Mouse (Mus musculus) olfactory bulb, adult 2 months (tissue): ENCODE results near the gene Itpr2. TPM values are rescaled to one million over a fixed set of nuclear protein-coding genes. Genes with fewer than 3 reads are reported as not detected.
"Not testable (repeated sequence)": the region's sequence is repeated elsewhere in the genome, so short reads cannot be mapped to it uniquely, and the experiment has no call there.

Experiments
- H3K27ac ChIP-seq: fragments of 200-500 bp; 2 replicates; pipeline ENCODE4 v1.5.1; 2012; ENCODE audit warnings: low read depth, low read length; ENCODE audit not compliant: insufficient read depth
- H3K4me1 ChIP-seq: fragments of 200-500 bp; 2 replicates; pipeline ENCODE4 v1.6.1; 2012; ENCODE audit warnings: low read length; ENCODE audit not compliant: control insufficient read depth, insufficient read depth
- H3K4me3 ChIP-seq: fragments of 200-500 bp; 2 replicates; pipeline ENCODE4 v1.5.1; 2012; ENCODE audit warnings: mild to moderate bottlenecking, low read depth, low read length, moderate library complexity; ENCODE audit not compliant: insufficient read depth
- CTCF ChIP-seq: fragments of 200-500 bp; IDR thresholded peaks from 2 replicates; pipeline ENCODE4 v1.5.1; 2012; ENCODE audit warnings: low read depth, mild to moderate bottlenecking, low read length, moderate library complexity; ENCODE audit not compliant: insufficient read depth
- POLR2A ChIP-seq: fragments of 200-500 bp; IDR thresholded peaks from 2 replicates; pipeline ENCODE4 v1.6.1; 2012; ENCODE audit warnings: mild to moderate bottlenecking, low read depth, low read length, moderate library complexity; ENCODE audit not compliant: insufficient read depth
- WGBS: fragments of 180-500 bp; shearing (Covaris S2); methylation state at CpG from one replicate; pipeline ENCODE4 v1.1.7; 2018; 5-methylcytosine and 5-hydroxymethylcytosine counted together
- polyA plus RNA-seq: library from polyadenylated mRNA; stranded (reverse); fragments of >200 nt; gene quantifications from 2 replicates; pipeline ENCODE4 v1.2.4, GENCODE M21; 2012; ENCODE audit warnings: low replicate concordance; ENCODE audit not compliant: missing spikeins, insufficient read depth, insufficient read length

The Itpr2 gene
- polyA plus RNA-seq, 1 experiment = not detected

DNA sequence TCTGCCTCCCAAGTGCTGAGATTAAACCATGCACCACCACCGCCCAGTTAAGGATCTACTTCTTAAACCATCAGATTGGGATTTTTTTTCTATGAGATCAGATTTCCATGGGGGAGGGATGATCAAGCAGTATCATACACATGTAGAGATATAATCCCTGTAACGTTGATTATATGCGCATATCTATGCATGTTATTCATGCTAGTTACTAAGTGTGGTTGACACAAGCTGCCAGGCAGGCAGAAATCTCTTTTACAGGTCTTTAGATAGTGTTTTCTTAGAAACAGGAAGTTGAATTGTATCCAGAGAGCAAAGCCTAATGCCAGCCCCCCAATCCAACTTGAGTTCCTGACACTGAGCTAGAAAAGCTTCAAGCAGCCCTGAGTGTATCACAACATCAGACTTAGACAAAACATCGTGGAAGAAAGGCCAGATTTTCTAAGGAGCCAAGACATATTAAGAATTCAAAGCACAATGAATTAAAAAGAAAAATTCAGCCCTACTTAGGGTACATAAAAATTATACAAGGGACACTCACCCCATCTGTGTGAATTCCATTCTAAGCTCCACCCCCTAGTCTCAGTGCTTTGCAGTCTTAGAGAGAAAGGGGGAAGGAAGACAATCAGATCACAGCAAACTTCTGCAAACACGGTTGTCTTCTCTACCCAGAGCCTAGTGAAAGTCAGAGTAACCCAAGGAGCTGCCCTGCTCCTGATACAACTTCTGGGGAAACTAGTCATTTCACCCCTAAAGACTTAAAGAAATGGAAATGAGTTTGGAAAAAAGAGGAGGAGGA, 22.9 kb downstream of the Itpr2 start:
- Histone ChIP-seq H3K4me3 (no peak overlapping the region), H3K27ac (no peak overlapping the region), H3K4me1 (no peaks in the 10 kb centered on the region)
- TF ChIP-seq POLR2A = no peak
- TF ChIP-seq CTCF = no peak
- WGBS = 75% methylated on average over 5 of the region's 5 CpGs

- H3K27ac ChIP-seq = no peak overlapping the region
- H3K4me1 ChIP-seq = peaks cover 3% of the 10 kb centered on the region
- H3K4me3 ChIP-seq = no peak overlapping the region
- no peak for TF ChIP-seq POLR2A
- no peak for TF ChIP-seq CTCF
- WGBS = 85% methylated on average over 1 of the region's 1 CpGs
These were observed 25.2 kb downstream of the Itpr2 start for GRCm38 (mm10) chr6:146476865-146477264.

GRCm38 (mm10) chr6:146474166-146474565, 27.9 kb downstream of the Itpr2 start:
- 41% methylated on average over 4 of the region's 4 CpGs for WGBS
- no peak overlapping the region for H3K4me3 ChIP-seq
- H3K4me1 ChIP-seq = peaks cover 3% of the 10 kb centered on the region
- H3K27ac ChIP-seq = no peak overlapping the region
- TF ChIP-seq CTCF (no peak), POLR2A (no peak)

DNA sequence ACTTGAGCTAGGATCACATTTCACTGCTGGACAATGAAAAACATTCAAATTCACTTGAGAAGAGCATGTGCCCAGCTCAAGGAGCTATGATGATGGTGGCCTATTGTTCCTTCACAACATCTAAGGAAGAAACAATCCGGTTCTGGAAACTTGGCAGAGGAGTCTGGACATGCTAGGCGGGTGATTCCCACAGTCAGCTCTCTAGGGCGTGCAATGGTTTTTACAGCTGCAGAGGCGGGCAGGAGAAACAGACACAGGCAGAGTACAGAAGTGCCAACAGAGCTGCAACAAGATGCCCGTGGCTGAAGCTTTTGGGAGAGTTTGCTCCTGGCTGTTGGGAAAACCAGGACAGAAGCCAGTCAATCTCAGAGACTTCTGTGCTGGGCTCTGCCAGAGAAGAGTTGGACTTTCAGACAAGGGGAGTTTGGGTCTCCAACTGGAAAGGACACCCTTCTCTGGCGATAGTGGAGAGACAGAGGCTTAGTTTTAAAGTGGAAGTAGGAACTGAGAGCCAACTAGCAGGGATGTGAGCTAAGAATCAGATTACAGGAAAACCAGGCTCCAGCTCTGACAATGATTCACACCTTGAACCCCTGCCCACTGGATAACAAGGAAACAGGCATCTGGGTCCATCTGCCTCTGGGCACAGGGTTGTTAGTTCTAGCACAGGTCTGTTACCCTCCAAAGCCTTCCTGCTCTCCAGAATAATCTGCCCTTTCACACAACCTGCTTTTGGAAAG, 28.6 kb downstream of the Itpr2 start:
- no peak overlapping the region for H3K27ac ChIP-seq
- WGBS = 52% methylated on average over 6 of the region's 6 CpGs
- TF ChIP-seq CTCF (no peak), POLR2A (no peak)
- no peak overlapping the region for H3K4me3 ChIP-seq
- peaks cover 3% of the 10 kb centered on the region for H3K4me1 ChIP-seq

DNA sequence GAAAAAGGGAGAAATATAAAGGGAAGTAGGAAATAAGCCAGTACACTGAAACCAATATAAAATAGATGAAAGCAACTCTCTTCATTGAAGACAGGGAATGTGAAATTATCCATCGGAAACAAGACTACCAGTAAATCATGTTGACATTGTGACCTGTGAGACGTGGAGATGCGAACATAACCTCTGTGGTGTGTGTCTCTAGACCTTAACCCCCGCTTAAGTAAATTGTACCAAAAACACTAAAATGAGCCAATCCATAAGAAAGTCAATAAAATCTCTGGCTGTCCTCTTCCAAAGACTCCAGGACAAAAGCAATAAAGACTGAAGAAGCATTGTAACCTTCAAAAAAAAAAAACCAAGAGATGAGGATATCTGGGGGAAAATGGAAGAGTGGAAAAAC, 31.6 kb downstream of the Itpr2 start:
- Histone ChIP-seq H3K27ac (no peak overlapping the region), H3K4me3 (no peak overlapping the region), H3K4me1 (peaks cover 3% of the 10 kb centered on the region)
- 95% methylated on average over 4 of the region's 4 CpGs for WGBS
- TF ChIP-seq CTCF (no peak), POLR2A (no peak)

- no peak overlapping the region for H3K4me3 ChIP-seq
- WGBS = 83% methylated on average over 2 of the region's 2 CpGs
- H3K27ac ChIP-seq = no peak overlapping the region
- TF ChIP-seq POLR2A (no peak), CTCF (no peak)
- H3K4me1 ChIP-seq = peaks cover 3% of the 10 kb centered on the region
These were observed 32.1 kb downstream of the Itpr2 start for GRCm38 (mm10) chr6:146469936-146470335.

DNA sequence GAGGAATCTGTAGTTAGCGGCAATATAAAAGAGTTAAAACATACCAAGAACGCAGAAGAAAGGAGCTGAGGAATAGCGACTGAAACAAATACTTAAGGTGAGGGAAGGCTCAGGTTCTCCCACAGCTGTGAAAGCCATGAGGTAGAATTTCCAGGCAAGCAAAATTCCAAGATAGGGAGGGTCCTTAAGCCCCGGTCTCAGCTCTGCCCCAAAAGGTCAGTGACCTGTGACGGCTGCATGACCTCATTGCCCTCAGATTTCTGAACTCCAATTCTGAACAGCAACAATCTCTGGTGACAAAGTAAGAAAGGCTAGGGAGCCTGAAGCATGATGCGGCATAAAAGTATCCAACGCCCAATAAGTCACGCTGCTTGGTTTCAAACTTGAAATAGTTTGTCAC, 33.7 kb downstream of the Itpr2 start:
- H3K4me1 ChIP-seq = peaks cover 2% of the 10 kb centered on the region
- H3K4me3 ChIP-seq = no peak overlapping the region
- no peak overlapping the region for H3K27ac ChIP-seq
- WGBS = 82% methylated on average over 8 of the region's 8 CpGs
- TF ChIP-seq CTCF = no peak
- TF ChIP-seq POLR2A = no peak

DNA sequence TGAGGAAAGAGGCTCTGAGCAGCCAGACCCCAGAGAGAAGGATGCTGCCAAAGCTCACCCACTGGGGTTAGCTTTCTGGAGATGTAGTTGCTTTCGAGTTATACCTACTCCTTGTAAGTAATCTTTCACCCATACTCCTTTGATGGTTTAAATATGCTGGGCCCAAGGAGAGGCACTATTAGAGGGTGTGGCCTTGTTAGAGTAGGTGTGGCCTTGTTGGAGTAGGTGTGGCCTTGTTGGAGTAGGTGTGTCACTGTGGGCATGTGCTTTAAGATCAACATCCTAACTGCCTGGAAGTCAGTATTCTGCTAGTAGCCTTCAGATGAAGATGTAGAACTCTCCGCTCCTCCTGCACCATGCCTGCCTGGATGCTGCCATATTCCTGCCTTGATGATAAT, 37.4 kb downstream of the Itpr2 start:
- WGBS = 96% methylated on average over 2 of the region's 2 CpGs
- H3K4me3 ChIP-seq, H3K4me1 ChIP-seq, H3K27ac ChIP-seq: not testable (repeated sequence)

DNA sequence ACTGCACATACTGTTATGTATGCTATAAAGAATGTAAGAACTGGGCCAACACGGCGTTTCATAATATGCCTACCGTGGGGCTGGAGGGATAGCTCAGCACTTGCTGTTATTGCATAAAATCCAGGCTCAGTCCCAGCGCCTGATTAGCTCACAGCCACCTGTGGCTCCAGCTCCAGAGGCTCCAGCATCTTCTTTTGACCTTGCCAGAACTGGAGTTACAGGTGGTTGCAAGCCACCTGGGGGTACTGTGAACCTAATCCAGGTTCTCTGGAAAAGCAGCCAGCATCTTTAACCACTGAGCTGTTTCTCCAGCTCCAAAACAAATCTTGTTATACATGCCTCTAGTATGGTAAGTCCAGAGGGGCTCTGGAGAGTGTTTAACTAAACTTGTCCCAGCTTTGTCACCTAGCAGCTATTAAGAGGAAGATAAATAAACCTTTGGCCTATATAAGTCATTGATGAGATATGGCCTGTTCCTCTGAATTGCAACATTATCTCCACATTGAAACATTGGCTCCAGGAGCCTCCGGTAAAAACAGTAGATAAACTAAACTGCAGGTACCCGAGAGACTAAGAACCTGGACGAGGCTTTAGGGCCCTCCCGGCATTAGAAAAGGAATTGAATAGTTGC, 37.9 kb downstream of the Itpr2 start:
- Histone ChIP-seq H3K4me3 (no peak overlapping the region), H3K27ac (no peak overlapping the region), H3K4me1 (no peaks in the 10 kb centered on the region)
- 92% methylated on average over 8 of the region's 8 CpGs for WGBS
- TF ChIP-seq CTCF (no peak), POLR2A (no peak)
